Mouse (Mus musculus) left cerebral cortex, adult 18-20 months (tissue): Measurements from ENCODE around the gene Rexo2. TPM values are rescaled to one million over a fixed set of nuclear protein-coding genes. Genes with fewer than 3 reads are reported as not detected.
"Not testable (repeated sequence)": the region's sequence is repeated elsewhere in the genome, so short reads cannot be mapped to it uniquely, and the experiment has no call there.

ENCODE experiments used
- DNase-seq, 2 experiments: peaks; one replicate each; pipeline ENCODE4 v3.0.0; 2021 to 2022; ENCODE audit warnings: low spot score in 2 of 2, mixed read lengths in 1 of 2
- long read RNA-seq, 2 experiments: library from polyadenylated mRNA; stranded (forward); transcript quantifications; one replicate each; pipeline ENCODE4 v2.0.0; 2021
- total RNA-seq, 2 experiments: library from RNA; stranded (reverse); gene quantifications; 2 replicates each; pipeline ENCODE4 v1.2.3; 2021

Rexo2 gene
- 100 to 1,000 TPM in 1 of 2 experiments, 10 to 100 TPM in 1; 97.6 to 103 TPM for total RNA-seq
- long read RNA-seq, experiment 1, transcript Rexo2-202 (4 exons, 1,780 nt) = minor isoform, 13 of 168 reads
- long read RNA-seq, experiment 1, transcript Rexo2-205 (3 exons, 553 nt) = minor isoform, 53 of 168 reads
- long read RNA-seq, experiment 1, transcript Rexo2-201 (7 exons, 1,077 nt) = major isoform, 83 of 168 reads
- long read RNA-seq, experiment 1, partial matches to known transcripts = 6 of 168 reads
- long read RNA-seq, experiment 1, other reads (novel, unspliced or antisense) = 12 of 168 reads
- long read RNA-seq, experiment 2, transcript Rexo2-202 (4 exons, 1,780 nt) = minor isoform, 11 of 149 reads
- long read RNA-seq, experiment 2, transcript Rexo2-205 (3 exons, 553 nt) = minor isoform, 42 of 149 reads
- long read RNA-seq, experiment 2, transcript Rexo2-201 (7 exons, 1,077 nt) = major isoform, 78 of 149 reads
- long read RNA-seq, experiment 2, partial matches to known transcripts = 6 of 149 reads
- long read RNA-seq, experiment 2, other reads (novel, unspliced or antisense) = 8 of 149 reads

DNA sequence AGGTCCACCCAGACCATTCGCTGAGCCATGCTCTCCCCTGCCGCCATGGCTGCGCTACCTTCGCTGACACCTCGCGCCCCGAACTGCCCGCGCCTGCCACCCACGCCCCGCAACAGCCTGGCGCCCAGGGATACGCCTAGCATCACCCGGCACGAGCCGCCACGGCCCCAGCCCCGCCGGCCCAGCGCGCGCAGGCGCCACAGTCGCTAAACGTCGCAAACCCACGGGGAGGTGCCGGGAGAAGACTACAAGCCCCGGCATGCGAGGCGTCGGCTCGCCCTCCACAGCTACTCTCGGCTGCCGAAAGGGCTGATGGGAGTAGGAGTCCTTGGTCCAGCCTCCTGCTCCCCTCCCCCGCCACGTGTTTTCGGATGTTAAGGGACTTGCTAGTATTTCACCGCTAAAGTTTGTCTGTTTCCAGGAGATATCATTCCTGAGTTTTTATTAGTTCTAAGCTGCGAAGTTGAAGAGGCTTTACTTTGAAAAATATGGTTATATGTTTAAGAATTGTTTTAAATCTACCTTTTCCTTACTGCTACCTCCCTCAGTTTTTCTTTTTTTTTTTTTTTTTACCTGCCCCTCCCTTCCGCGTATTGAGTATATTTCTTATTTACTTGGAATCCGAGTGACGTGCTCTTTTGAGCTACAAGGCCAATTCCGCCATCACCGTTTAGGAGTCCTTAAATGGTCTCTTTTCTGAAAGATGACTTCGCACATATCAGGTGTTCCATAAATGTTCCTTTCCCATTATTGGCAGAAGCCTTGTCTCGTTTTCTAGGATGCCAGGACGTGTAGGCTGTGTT, at the start of gene Rexo2:
Gene Rexo2 (minus strand): TSS at position 213 of the 803 bp plus-strand sequence.
- DNase-seq = peak; percentile 95 to 97

DNA sequence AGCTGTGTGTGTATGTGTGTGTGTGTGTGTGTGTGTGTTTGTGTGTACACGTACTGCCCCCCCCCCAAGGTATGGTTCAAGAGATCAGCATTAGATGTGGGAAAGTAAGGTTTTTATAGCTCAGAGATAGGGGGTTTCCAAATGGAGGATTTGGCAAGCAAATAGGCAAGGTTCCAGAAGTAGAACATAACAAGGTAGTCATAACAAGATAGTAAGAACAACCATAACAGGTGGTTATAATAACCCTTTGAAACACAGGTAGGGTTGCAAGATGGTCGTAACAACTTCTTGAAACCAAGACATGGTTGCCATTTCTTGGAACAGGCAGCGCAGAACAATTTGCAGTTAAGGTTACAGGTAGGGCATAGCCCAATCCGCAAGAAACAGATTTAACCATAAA, 46.1 kb upstream of the Rexo2 start:
- no peak for DNase-seq

DNA sequence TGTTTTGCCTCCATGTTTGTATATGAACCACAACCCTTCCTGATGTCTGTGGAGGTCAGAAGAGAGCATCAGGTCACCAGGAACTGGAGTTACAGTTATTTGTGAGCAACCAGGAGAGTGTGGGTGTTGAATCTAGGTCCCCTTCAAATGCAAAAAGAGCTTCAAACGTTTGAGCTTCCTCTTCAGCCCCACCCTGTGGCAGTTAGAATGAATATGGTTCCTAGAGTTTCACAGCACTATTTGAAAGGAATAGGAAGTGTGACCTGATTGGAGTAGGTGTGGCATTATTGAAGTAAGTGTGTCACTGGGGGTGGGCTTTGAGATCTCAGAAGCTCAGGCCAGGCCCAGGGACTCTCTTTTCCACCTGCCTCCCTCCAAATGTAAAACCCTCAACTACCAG, 45.1 kb upstream of the Rexo2 start:
- no peak for DNase-seq

DNA sequence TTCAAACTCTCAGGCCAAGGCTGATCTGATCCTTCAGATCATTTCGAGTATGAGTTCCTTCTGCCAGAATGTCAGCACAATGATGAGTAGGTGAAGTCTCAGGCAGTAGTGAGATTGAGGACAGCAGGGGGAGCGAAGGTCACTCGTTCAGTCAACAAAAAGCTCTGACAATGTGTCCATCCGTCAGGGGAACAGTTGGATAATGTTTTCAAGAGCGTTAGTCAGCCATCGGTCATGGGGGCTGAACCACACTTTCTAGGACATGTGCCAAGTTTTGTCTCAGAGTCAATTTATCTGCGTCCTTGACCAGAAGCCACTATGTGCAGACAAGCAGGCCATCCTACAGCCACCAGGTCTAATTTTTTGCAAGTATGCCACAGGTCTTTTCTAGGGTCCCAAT, 40.0 kb upstream of the Rexo2 start:
- not testable (repeated sequence) for DNase-seq

DNA sequence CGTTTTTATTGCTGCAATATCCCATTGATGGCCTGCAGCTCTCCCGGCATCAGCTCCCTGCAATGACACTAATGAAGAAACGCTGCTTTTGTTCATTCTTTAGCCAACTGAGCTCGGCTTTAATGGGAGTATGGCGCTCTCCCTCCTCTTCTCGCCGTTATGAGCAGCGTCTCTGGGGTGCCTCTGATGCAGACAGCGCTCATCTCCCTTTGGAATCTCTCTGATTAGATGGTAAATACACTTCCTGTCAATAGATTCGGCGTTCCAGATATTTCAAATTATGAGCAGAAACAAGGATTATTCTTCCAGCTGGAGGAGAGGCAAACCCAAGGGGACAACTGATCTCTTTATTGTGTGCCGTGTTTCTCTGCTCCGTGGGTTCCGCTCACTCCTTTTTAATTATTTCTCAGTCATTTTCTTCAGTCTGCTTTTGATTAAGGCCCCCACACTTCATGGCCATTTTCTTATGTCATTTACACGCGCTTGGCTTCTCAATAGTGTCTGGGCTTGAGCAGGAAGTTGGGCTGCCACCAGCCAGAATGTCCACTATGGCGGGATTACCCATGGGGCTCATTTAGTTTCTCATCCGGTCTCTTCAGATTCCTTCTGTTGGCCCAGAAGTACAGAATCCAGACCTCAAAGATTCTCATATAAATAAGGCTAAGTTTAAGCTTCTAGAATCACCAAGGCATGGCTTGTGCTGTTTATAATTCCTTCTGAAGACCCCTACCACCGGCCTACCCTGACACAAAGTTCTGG, 37.1 kb upstream of the Rexo2 start:
- DNase-seq = no peak

DNA sequence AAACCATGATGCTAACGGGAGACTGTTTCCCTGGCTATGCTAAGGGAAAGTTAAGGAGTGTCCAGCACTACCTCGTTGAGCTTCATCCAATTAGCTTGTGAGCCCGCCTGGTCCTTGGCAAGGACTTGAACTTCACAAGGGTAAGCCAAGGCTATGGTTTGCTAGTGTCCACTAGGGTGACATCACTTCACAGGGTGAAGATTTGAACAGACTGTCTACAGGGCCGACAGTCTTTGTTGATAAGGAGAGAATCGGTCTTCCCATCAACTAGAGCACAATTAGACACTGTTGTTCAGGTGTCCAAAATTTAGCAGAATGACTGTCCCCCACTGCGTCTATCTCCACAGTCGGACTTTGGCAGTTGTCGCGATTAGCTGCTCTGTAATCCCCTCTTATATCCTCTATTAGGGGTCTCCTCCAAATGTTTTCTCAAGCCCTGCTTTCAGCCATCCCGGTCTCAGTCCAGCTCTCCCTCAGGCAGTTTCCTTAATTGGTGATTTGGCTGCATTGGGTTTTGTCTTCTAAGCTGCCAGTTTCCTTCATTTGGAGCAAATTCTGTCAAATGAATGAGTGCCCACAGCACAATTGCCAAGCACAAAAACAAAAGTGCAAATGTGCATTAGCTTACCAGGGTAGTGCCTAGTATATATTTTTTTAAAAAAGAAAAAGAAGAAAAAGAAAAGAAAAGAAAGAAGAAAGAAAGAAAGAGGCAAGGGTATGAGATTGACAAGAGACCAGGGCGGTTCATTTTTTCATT, 36.4 kb upstream of the Rexo2 start:
- DNase-seq = no peak

DNA sequence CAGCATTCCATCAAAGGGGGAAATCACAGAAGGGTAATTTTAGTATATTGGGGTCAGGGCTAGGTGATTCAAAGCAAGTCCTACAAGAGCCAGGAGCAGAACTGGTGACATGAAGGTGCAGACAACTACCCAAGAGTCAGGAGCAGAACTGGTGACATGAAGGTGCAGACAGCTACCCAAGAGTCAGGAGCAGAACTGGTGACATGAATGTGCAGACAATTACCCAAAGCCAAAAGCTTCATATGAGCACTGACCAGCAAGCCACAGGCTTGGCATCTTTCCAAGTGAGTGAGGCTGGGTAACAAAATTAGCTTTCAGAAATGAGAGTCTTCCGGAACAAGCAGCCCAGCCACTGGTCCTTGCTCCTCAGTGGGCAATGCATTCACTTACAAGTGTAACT, 34.9 kb upstream of the Rexo2 start:
- no peak for DNase-seq

DNA sequence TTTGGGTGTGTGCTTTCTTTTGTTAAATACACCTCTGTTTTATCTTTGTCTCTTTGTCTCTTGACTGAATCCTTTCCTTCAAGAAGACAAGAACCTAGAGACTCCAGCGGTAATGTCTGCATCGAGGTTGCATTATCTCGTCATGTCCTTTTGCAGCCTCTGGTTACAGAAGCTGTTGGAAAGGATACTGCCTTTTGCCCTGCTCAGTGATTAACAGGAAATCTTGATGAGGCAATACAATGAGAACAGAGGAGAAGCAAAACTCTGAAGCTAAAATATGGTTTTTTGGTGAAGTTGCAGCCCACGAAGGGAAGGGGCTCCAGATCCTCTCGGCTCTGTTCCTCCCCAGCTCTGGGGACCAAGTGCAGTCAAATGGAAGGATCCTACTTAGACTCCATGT, 29.7 kb upstream of the Rexo2 start:
- DNase-seq = no peak

DNA sequence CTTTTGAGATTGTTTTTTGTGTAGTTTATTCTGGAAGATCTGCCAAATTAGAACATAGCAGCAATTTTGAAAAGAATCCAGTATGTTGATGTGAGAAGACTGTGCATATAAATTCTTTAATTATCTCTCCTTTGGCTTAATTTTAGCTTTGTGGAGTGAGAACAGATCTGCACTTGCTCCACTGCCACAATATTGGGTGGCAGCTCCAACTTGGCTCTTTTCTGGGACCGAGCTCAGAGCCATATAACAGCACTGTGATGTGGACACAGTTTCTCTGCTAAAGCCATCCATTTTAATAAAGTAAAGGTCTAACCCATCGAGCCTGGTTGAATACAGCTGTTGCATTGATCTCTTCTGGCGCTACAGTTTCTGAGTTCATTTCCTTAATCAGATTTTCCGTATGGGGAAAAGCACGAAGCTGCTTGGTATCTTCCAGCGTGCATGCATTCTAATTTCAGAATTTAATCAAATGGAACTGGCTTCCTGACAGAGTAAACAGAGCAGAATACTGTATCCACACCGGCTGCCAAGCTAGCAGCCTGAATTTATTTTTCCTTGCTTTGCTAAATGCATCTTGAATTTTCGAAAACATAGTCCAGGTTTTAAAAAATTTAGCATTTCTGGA, 24.4 kb upstream of the Rexo2 start:
- DNase-seq = no peak

DNA sequence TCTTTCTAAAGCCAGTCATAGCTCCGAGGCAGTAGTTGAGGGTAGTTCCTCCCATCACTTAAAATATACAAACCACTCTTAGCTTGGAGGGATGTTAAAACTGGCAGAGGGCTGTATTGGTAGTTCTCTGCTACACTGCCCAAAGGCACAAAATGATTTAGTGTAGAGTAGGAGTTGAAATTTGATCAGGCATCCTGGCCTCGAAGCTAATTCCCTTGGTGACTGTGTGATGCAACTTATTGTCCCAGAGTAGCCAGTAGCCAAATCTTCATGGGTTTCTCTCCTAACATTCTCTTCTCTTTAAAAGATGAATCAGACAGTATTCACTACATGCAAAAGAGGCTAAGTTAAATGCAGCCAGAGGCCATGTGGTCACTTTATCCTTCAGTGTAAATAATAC, 22.6 kb upstream of the Rexo2 start:
- no peak for DNase-seq

DNA sequence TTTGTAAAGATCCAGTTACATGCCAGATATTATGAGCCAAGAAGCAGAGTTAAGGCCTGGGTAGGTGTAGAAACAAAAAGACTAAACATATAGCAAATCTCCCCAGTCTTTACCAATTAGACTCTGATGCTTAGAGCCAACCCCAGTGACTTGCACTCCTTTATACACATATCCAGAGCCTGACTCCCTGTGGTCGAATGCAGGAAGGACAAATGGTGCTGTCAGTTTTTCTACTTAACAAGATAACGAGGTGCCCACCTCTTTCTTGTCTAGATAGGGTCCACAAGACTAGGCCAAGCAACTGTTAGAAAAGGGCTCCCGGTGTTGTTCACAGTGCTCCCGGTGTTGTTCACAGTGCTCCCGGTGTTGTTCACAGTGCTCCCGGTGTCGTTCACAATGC, 20.8 kb upstream of the Rexo2 start:
- DNase-seq = no peak

DNA sequence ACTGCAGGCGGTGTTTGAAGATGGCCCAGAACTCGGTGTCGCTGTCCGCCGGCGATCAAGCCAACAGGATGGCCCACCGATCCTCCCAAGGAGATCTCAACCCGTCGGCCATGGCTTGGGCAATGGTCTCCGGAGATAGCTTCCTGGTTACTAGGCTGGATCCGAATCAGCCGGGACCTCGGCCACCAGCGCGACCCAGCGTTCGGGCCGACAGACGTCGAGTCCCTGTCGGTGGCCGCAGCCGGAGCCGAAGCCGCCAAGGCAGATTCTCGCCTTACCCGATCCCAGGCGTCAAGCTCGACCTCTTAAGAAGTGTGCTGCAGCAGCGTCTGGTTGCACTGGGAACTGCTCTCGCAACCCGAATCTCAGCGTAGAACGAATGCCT, 15.1 kb upstream of the Rexo2 start:
- no peak for DNase-seq

DNA sequence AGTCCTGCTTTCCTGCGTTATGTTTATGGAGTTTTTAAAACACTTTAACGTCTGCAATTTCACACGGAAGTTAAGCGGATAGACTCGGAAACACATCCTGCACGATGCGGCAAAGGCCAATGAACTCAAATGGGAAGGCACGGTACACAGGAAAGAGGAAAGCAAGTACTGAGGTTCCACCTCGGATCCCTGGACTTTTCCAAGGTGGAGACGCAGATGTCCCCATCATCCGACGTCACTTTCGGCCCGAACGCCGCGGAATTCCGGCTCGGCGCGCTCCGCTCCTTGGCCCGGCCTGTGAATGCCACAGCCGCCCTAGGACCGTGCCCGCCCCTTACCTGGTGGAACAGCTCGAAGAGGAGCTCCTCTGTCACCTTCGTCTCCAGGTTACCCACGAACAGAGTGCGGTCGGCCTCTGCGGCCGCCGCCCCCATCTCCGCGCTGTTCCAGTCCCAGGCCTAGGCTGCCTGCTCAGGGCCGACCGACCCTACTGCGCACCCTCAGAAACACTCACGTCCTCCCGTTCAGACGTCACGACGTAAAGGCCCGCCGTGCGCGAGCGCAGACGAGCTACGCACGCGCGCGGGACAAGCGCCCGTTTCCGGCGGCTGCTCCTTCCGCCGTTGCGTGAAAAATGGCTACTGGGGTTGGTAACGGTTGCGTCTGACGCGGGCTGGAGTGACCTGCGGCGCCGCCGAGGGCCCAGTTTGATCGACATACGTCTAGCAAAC, 14.6 kb upstream of the Rexo2 start, which contains the start of the genes Rbm7 and Gm5617:
Gene Rbm7 (minus strand): TSS at position 483 of the 731 bp plus-strand sequence.
Gene Gm5617 (plus strand): TSS at position 626 of the 731 bp plus-strand sequence.
- peak; percentile 93 to 96 for DNase-seq

DNA sequence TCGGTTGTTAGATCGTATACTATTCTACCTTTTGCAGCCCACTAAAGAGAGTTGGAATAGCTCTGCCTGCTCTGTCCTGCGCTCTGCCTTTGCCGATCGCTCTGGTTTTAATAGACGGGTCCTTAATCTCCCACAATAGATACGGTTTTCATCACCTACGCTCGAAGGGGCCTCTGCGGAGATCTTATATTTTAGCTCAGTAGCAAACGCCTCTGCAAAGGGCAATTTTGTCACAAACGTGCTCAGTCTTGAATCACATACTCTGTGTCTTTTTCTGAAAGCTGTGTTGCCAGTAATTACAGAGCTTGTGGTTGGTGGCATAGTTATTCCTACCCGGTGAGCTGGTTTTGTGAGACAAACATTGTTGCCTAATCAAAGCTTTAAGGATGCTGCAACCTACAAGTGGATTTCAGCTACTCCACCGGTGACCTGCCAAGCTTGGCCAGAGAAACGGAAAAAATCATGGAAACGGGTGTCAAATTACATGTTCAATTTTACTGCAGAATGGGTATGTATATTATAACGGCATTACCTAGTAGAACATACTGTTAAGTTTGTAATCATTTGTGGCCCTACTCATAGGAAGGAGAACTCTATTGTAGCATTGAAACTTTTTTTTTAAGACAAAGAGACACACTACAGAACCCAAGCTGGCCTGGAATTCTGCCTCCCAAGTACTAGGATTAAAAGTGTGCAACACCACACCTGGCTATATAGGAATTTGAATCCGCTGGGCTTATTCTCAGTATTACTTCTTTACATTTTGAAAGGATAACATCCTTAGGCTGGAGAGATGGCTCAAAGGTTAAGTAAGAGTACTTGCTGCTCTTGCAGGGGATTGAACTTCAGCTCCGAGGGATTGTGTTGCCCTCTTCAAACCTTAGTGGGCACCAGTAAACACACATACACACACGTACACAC, 1.1 kb upstream of the Rexo2 start:
- DNase-seq = no peak

DNA sequence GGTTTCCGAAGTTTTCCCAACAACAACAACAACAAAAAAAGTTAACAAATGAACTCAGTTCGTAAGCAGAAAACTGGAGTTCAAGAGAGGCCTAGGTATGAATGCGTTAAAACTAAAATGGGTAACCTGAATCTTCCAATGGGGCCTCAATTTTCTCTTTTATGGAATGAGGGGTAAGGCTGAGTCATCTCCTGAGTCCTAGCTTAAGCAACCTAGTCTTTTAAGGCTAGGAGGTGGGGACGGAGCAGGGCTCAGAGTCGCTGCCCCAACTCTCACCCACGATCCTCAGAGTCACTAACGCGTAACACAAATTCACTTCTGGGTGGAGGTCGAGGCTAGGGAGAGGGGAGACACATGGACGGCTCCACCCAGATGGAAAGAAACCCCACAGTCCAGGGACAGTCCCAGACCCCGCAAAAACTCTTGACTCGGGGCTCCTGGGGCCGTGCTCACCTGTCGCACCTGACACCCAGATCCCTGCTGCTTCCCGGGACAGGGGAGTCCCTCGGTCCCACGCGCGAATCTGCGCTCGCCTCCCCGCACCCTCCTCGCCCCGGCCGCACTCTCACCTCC, 499 bp downstream of the Rexo2 start:
- no peak for DNase-seq

DNA sequence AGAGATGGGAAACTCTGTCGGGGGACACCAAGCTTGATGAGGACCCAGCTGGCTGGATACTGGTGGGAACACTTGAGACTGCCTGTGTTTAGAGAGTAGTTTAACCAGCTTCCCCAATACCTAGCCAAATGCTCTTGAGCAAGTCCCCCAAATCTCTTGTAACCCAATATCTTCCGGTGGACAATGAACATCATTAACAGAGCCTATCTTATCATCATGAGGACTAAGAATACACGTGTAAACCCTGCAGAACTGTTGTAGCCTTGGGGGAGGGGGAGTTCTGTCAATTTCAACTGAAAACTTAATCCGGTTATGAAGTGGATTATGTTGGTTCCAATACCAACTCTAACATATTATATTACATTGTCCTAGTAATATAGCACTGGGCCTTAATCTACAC, 1.6 kb downstream of the Rexo2 start:
- DNase-seq = no peak

DNA sequence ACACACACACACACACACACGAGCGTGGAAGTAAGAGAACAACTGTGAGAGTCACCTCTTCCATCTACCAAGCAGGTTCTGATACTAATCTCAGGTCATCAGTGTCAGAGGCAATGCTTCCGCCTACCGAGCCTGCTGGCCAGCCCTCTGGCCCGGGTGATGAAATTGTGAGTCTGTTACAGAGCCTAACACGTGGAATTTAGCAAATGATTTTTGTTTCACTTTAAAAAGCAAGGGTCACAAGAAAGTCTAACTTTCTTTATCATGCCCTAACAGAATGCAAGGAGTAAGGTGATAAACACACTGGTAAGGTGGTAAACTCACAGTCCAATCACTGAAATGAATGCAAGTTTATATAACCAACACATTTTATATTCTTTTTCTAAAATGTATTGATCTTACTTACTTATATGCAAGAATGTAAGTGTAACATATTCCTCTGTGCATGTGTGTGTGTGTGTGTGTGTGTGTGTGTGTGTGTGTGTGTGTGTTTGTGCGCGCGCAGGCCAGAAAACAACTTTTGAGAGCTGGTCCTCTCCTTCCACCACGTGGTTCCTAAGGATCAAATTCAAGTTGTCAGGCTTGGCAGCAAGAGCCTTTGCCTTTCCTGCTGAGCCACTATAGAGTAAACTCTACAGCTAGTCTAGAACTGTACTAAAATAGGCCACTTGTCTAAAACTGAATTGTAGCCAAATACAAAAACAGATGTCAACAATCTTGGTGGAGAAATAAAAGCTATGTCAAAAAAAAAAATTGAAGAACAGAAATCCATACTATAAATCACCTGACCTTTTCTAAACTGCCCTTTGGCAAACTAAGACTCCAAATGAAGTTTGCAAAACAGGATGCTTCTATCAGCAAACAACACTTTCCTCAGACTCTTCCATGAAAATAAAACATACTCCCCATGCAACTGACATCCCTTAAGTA, 3.9 kb downstream of the Rexo2 start:
- DNase-seq = no peak
